Mouse (Mus musculus) midbrain, embryonic 14.5 days (tissue): ENCODE results near the gene Espnl. TPM values are rescaled to one million over a fixed set of nuclear protein-coding genes. Genes with fewer than 3 reads are reported as not detected.
A peak's percentile ranks its signal among the peaks of the same experiment; 100 is the strongest.

ENCODE experiments used
- ATAC-seq: fragments of 200-750 bp; cut with Nextera tagmentation; 2 replicates; pipeline ENCODE4 v1.8.0; 2017; ENCODE audit warnings: moderate number of reproducible peaks, moderate library complexity; ENCODE audit not compliant: low FRiP score, low TSS enrichment
- DNase-seq: peaks from one replicate; pipeline ENCODE4 v3.0.0-alpha.2; 2015
- H3K27ac ChIP-seq: fragments of 300-500 bp; sonication (generic); replicated peaks from 2 replicates; pipeline ENCODE4 v1.5.1; 2014; ENCODE audit warnings: mild to moderate bottlenecking, low read depth, low read length, moderate library complexity
- H3K27me3 ChIP-seq: fragments of 300-500 bp; sonication (generic); 2 replicates; pipeline ENCODE4 v1.6.1; 2014; ENCODE audit warnings: low read length, control low read depth, mixed read lengths; ENCODE audit not compliant: control insufficient read depth, insufficient read depth
- H3K36me3 ChIP-seq: fragments of 300-500 bp; sonication (generic); 2 replicates; pipeline ENCODE4 v1.6.1; 2014; ENCODE audit warnings: low read length, control low read depth; ENCODE audit not compliant: control insufficient read depth, insufficient read depth
- H3K4me1 ChIP-seq: fragments of 300-500 bp; sonication (generic); 2 replicates; pipeline ENCODE4 v1.6.1; 2014; ENCODE audit warnings: mild to moderate bottlenecking, antibody characterized with exemption, low read length, control low read depth; ENCODE audit not compliant: control insufficient read depth, insufficient read depth
- H3K4me2 ChIP-seq: fragments of 300-500 bp; sonication (generic); 2 replicates; pipeline ENCODE4 v1.6.1; 2014; ENCODE audit warnings: mild to moderate bottlenecking, low read length, moderate library complexity
- H3K4me3 ChIP-seq: fragments of 300-500 bp; sonication (generic); replicated peaks from 2 replicates; pipeline ENCODE4 v1.5.1; 2014; ENCODE audit warnings: low read depth, low read length
- H3K9ac ChIP-seq: fragments of 300-500 bp; sonication (generic); replicated peaks from 2 replicates; pipeline ENCODE4 v1.6.1; 2014; ENCODE audit warnings: mild to moderate bottlenecking, low read length, moderate library complexity
- H3K9me3 ChIP-seq: fragments of 300-500 bp; sonication (generic); 2 replicates; pipeline ENCODE4 v1.6.1; 2016; ENCODE audit warnings: low read length, control low read depth, mixed read lengths; ENCODE audit not compliant: control insufficient read depth
- WGBS: fragments of 180-500 bp; shearing (Covaris S2); extraction: QIAGEN DNeasy Blood & Tissue Kit; methylation state at CpG from one replicate; pipeline ENCODE4 v1.1.7; 2014; 5-methylcytosine and 5-hydroxymethylcytosine counted together
- polyA plus RNA-seq: library from polyadenylated mRNA; unstranded; fragments of >200 nt; fragmentation: Nextera tagmentation; extraction: Ambion mirVana; gene quantifications from 2 replicates; pipeline ENCODE4 v1.2.1, GENCODE M21; 2014

Espnl gene
- polyA plus RNA-seq, 1 experiment from 2014 or later = 0.11 TPM

DNA sequence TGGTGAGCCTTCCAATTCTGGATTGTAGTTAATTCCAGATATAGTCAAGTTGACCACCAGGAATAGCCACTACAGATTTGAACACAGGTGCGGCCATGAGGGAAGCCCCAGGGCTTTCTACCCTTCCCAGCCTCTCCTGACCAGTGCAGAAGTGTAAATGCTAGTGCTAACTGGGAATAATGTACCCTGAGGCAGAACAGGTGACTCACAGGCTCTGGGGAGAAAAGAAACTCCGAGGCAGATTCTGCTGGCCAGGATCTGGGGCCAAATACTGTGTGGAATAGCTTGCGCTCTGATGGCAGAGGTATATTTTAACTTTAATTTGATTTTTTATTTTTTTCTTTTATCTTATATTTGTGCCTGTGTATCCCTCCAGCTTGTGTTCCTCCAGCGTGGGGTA, 17.3 kb upstream of the Espnl start:
- no peak for ATAC-seq
- no peak for DNase-seq
- 90% methylated on average over 4 of the region's 4 CpGs for whole genome bisulfite sequencing
- Histone ChIP-seq H3K9me3 (no peaks in the 10 kb centered on the region), H3K27me3 (no peaks in the 10 kb centered on the region), H3K4me1 (no peaks in the 10 kb centered on the region), H3K36me3 (peaks cover 39% of the 10 kb centered on the region), H3K4me2 (no peak overlapping the region), H3K27ac (no peak overlapping the region), H3K4me3 (no peak overlapping the region), H3K9ac (no peak overlapping the region)

DNA sequence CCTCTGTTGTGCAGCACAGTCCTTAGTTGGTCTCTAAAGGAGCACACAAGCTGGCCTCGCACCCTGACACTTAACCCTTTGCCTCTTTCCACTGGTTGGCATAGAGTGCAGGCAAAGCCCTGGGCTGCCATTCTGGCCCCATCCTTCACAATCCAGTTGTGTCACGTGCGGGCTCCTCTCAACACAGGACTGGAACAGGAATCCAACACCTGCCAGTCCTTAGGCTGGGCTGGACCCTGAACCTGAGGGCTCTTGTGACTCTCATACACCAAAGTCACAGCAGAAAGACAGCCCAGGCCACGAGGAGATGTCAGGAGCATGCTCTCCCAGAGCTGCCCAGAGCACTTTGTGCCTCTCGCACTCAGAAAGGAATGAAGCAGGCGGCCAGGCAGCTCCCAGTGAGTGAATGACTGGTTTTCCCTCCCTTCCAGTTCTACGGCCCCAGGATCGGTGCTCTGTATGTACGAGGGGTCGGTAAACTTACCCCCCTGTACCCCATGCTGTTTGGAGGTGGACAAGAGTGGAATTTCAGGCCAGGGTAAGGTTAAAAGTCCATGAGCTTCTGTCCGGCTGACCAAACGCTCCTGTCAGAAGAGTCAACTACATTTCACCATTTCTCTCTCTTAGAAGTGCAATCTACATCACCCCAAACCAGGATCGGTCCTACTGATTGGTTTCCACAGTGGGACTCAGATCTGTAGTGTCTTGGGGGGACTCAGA, 12.3 kb upstream of the Espnl start:
- H3K4me1 ChIP-seq = no peaks in the 10 kb centered on the region
- no peak overlapping the region for H3K4me3 ChIP-seq
- no peak overlapping the region for H3K4me2 ChIP-seq
- H3K27ac ChIP-seq = no peak overlapping the region
- no peak overlapping the region for H3K9ac ChIP-seq
- WGBS = 96% methylated on average over 13 of the region's 13 CpGs
- DNase-seq (no peak), ATAC-seq (no peak)
- H3K36me3 ChIP-seq = peaks cover 50% of the 10 kb centered on the region
- H3K27me3 ChIP-seq = no peaks in the 10 kb centered on the region
- no peaks in the 10 kb centered on the region for H3K9me3 ChIP-seq

GRCm38 (mm10) chr1:91312273-91312672, 9.6 kb upstream of the Espnl start:
- 95% methylated on average over 4 of the region's 4 CpGs for whole genome bisulfite sequencing
- Histone ChIP-seq H3K9me3 (no peaks in the 10 kb centered on the region), H3K9ac (no peak overlapping the region), H3K27me3 (no peaks in the 10 kb centered on the region), H3K36me3 (peaks cover 32% of the 10 kb centered on the region), H3K27ac (no peak overlapping the region), H3K4me1 (no peaks in the 10 kb centered on the region), H3K4me3 (no peak overlapping the region), H3K4me2 (no peak overlapping the region)
- no peak for ATAC-seq
- DNase-seq = no peak

DNA sequence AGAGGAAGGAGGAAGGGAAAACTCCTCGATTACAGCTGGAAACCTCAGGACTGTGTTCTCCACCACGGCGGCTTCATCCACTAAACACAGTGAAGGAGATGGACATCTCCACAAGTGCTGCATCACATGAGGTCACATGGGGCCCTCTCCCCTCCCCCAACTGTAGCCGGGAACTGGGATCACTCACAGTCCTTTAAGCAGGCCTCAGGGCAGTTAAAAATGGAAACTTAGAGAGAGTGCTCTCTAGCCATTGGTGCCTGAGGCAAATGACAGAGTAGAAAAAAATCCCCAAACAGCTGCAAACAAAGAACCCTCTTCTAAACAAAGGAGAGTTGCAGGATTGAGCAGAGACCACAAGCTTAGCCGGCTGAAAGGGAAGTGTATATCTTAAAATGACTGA, 8.6 kb upstream of the Espnl start:
- Histone ChIP-seq H3K9ac (no peak overlapping the region), H3K27me3 (no peaks in the 10 kb centered on the region), H3K4me1 (no peaks in the 10 kb centered on the region), H3K36me3 (peaks cover 27% of the 10 kb centered on the region), H3K27ac (no peak overlapping the region), H3K4me3 (no peak overlapping the region), H3K4me2 (no peak overlapping the region), H3K9me3 (no peaks in the 10 kb centered on the region)
- ATAC-seq (no peak), DNase-seq (peak; percentile 46)
- 45% methylated on average over 5 of the region's 5 CpGs for WGBS

- ATAC-seq (no peak), DNase-seq (no peak)
- Histone ChIP-seq H3K4me1 (no peaks in the 10 kb centered on the region), H3K4me2 (no peak overlapping the region), H3K9ac (no peak overlapping the region), H3K27me3 (no peaks in the 10 kb centered on the region), H3K4me3 (no peak overlapping the region), H3K27ac (no peak overlapping the region), H3K36me3 (no peaks in the 10 kb centered on the region), H3K9me3 (no peaks in the 10 kb centered on the region)
- 87% methylated on average over 6 of the region's 6 CpGs for WGBS
These were observed 4.2 kb upstream of the Espnl start for GRCm38 (mm10) chr1:91317656-91318055.

- WGBS = 81% methylated on average over 2 of the region's 2 CpGs
These were observed 2.8 kb downstream of the Espnl start for GRCm38 (mm10) chr1:91324646-91325045.

GRCm38 (mm10) chr1:91325488-91326042, 3.7 kb downstream of the Espnl start:
- Histone ChIP-seq H3K36me3 (no peaks in the 10 kb centered on the region), H3K27me3 (no peaks in the 10 kb centered on the region), H3K4me2 (no peak overlapping the region), H3K9ac (no peak overlapping the region), H3K4me3 (no peak overlapping the region), H3K4me1 (no peaks in the 10 kb centered on the region), H3K9me3 (no peaks in the 10 kb centered on the region), H3K27ac (no peak overlapping the region)
- ATAC-seq = no peak
- 81% methylated on average over 4 of the region's 4 CpGs for WGBS
- no peak for DNase-seq

More at GRCm38 (mm10) chr1:91324646-91325045, 2.8 kb downstream of the Espnl start:
- Histone ChIP-seq H3K9ac (no peak overlapping the region), H3K9me3 (no peaks in the 10 kb centered on the region), H3K36me3 (no peaks in the 10 kb centered on the region), H3K4me3 (no peak overlapping the region), H3K4me1 (no peaks in the 10 kb centered on the region), H3K27ac (no peak overlapping the region), H3K4me2 (no peak overlapping the region), H3K27me3 (no peaks in the 10 kb centered on the region)
- DNase-seq = no peak
- ATAC-seq = no peak

- H3K27ac ChIP-seq = no peak overlapping the region
- WGBS = 57% methylated on average over 4 of the region's 4 CpGs
These were observed 10.2 kb downstream of the Espnl start for GRCm38 (mm10) chr1:91332102-91332501.

DNA sequence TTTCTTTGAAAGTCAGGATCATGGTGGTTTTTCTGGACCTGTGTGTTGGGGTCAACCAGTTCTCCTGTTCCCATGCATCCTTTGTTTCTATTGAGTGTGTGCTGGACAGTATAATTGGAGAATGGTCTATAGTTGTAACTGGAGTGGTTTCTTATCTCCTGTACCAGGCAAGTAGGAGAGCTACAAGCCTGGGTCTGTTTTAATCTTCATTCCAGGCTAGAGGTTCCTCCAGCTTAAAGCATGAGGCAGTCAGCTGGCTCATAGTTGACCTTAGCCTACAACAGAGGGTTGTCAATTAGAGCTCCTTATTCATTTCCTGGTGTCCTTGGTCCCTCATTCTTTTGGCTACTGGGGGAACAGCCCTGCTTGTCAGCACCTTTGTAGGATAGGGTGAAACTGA, 11.7 kb downstream of the Espnl start:
- no peaks in the 10 kb centered on the region for H3K9me3 ChIP-seq
- no peaks in the 10 kb centered on the region for H3K36me3 ChIP-seq
- no peak overlapping the region for H3K27ac ChIP-seq
- no peaks in the 10 kb centered on the region for H3K27me3 ChIP-seq
- no peak overlapping the region for H3K4me3 ChIP-seq
- ATAC-seq (no peak), DNase-seq (no peak)
- H3K9ac ChIP-seq = no peak overlapping the region
- no peak overlapping the region for H3K4me2 ChIP-seq
- H3K4me1 ChIP-seq = no peaks in the 10 kb centered on the region

More at GRCm38 (mm10) chr1:91332102-91332501, 10.2 kb downstream of the Espnl start:
- DNase-seq (no peak), ATAC-seq (no peak)
- H3K9me3 ChIP-seq = no peaks in the 10 kb centered on the region
- no peak overlapping the region for H3K4me3 ChIP-seq
- no peaks in the 10 kb centered on the region for H3K4me1 ChIP-seq
- H3K4me2 ChIP-seq = no peak overlapping the region
- no peak overlapping the region for H3K9ac ChIP-seq
- H3K27me3 ChIP-seq = no peaks in the 10 kb centered on the region
- H3K36me3 ChIP-seq = no peaks in the 10 kb centered on the region
